Mouse (Mus musculus) hindbrain, postnatal 0 days (tissue): Measurements from ENCODE around the gene Prkcb. TPM values are rescaled to one million over a fixed set of nuclear protein-coding genes. Genes with fewer than 3 reads are reported as not detected.

ENCODE experiments used
- ATAC-seq: fragments of 200-750 bp; cut with Nextera tagmentation; 2 replicates; pipeline ENCODE4 v1.8.0; 2017; ENCODE audit warnings: mild to moderate bottlenecking, moderate TSS enrichment, moderate library complexity
- DNase-seq: peaks from one replicate; pipeline ENCODE4 v3.0.0-alpha.2; 2015; ENCODE audit warnings: low spot score
- H3K27ac ChIP-seq: fragments of 300-500 bp; sonication (generic); 2 replicates; pipeline ENCODE4 v1.5.1; 2014; ENCODE audit warnings: mild to moderate bottlenecking
- H3K27me3 ChIP-seq: fragments of 300-500 bp; sonication (generic); 2 replicates; pipeline ENCODE4 v1.6.1; 2014; ENCODE audit warnings: low read length, mixed read lengths; ENCODE audit not compliant: insufficient read depth
- H3K36me3 ChIP-seq: fragments of 300-500 bp; sonication (generic); 2 replicates; pipeline ENCODE4 v1.6.1; 2014; ENCODE audit warnings: low read length, mixed read lengths; ENCODE audit not compliant: insufficient read depth
- H3K4me1 ChIP-seq: fragments of 300-500 bp; sonication (generic); 2 replicates; pipeline ENCODE4 v1.6.1; 2014; ENCODE audit warnings: antibody characterized with exemption, low read length, mixed read lengths; ENCODE audit not compliant: insufficient read depth
- H3K4me2 ChIP-seq: fragments of 300-500 bp; sonication (generic); 2 replicates; pipeline ENCODE4 v1.6.1; 2014; ENCODE audit warnings: low read depth, mild to moderate bottlenecking, low read length, moderate library complexity, mixed read lengths
- H3K4me3 ChIP-seq: fragments of 300-500 bp; sonication (generic); 2 replicates; pipeline ENCODE4 v1.5.1; 2014; ENCODE audit warnings: low read length
- H3K9ac ChIP-seq: fragments of 300-500 bp; sonication (generic); replicated peaks from 2 replicates; pipeline ENCODE4 v1.6.1; 2014; ENCODE audit warnings: mild to moderate bottlenecking, low read length, moderate library complexity, mixed read lengths
- H3K9me3 ChIP-seq: fragments of 300-500 bp; sonication (generic); 2 replicates; pipeline ENCODE4 v1.6.1; 2016; ENCODE audit warnings: low read length, mixed read lengths
- CTCF ChIP-seq: IDR thresholded peaks from 2 replicates; pipeline ENCODE4 v1.5.1; 2016; ENCODE audit warnings: antibody characterized with exemption, control low read depth, low read depth
- WGBS: fragments of 180-500 bp; shearing (Covaris S2); extraction: QIAGEN DNeasy Blood & Tissue Kit; methylation state at CpG from one replicate; pipeline ENCODE4 v1.1.7; 2014; 5-methylcytosine and 5-hydroxymethylcytosine counted together
- polyA plus RNA-seq: library from polyadenylated mRNA; unstranded; fragments of >200 nt; fragmentation: Nextera tagmentation; extraction: Ambion mirVana; gene quantifications from 2 replicates; pipeline ENCODE4 v1.2.1, GENCODE M21; 2015
- total RNA-seq: library from RNA; depleted of rRNA; stranded (reverse); fragments of >200 nt; gene quantifications from 2 replicates; pipeline ENCODE4 v1.2.3, GENCODE M21; 2014

Prkcb gene
- total and polyA plus RNA-seq, 2 experiments from 2014 or later: 187 to 261 TPM

- WGBS: 1% methylated on average over 64 of the region's 66 CpGs
- H3K27me3 ChIP-seq: no peaks in the 10 kb centered on the region
- 0 out of 2 replicates have a peak, but pooled peaks have one; percentile 11 for TF ChIP-seq CTCF
- H3K9me3 ChIP-seq: no peaks in the 10 kb centered on the region
- peak overlapping the region; percentile 76 for H3K4me3 ChIP-seq
- peaks cover 7% of the 10 kb centered on the region for H3K4me1 ChIP-seq
- peak; percentile 76 for ATAC-seq
- H3K9ac ChIP-seq: peak overlapping the region; percentile 73
- no peaks in the 10 kb centered on the region for H3K36me3 ChIP-seq
- H3K27ac ChIP-seq: peak overlapping the region; percentile 82
- peak; percentile 19 for DNase-seq
- peak overlapping the region; percentile 89 for H3K4me2 ChIP-seq
Measured at GRCm38 (mm10) chr7:122289243-122290111, 926 bp downstream of the Prkcb start.

GRCm38 (mm10) chr7:122290165-122290564 lies 1.6 kb downstream of the Prkcb start:
- 15% methylated on average over 12 of the region's 12 CpGs for WGBS
- peaks cover 7% of the 10 kb centered on the region for H3K4me1 ChIP-seq
- TF ChIP-seq CTCF: peak; percentile 76
- H3K27ac ChIP-seq: peak overlapping the region; percentile 82; the same call in 1 of the 2 replicates
- peak overlapping the region; percentile 73 for H3K9ac ChIP-seq
- DNase-seq (peak; percentile 64), ATAC-seq (peak; percentile 31)
- no peaks in the 10 kb centered on the region for H3K36me3 ChIP-seq
- peak overlapping the region; percentile 89 for H3K4me2 ChIP-seq
- no peaks in the 10 kb centered on the region for H3K9me3 ChIP-seq
- H3K4me3 ChIP-seq: peak overlapping the region; percentile 76
- H3K27me3 ChIP-seq: no peaks in the 10 kb centered on the region

- WGBS: 50% methylated on average over 3 of the region's 3 CpGs
- no peak overlapping the region for H3K27ac ChIP-seq
- peak overlapping the region; percentile 30; the same call in 1 of the 2 replicates for H3K9ac ChIP-seq
- H3K4me2 ChIP-seq: peak overlapping the region; percentile 89
- DNase-seq (no peak), ATAC-seq (no peak)
- H3K4me3 ChIP-seq: peak overlapping the region; percentile 76
- H3K4me1 ChIP-seq: peaks cover 7% of the 10 kb centered on the region
- no peaks in the 10 kb centered on the region for H3K36me3 ChIP-seq
- no peaks in the 10 kb centered on the region for H3K27me3 ChIP-seq
- no peak for TF ChIP-seq CTCF
- no peaks in the 10 kb centered on the region for H3K9me3 ChIP-seq
Measured at GRCm38 (mm10) chr7:122290771-122291170, 2.2 kb downstream of the Prkcb start.

- Histone ChIP-seq H3K4me1 (peaks cover 7% of the 10 kb centered on the region), H3K27me3 (no peaks in the 10 kb centered on the region), H3K4me2 (peak overlapping the region; percentile 89), H3K9me3 (no peaks in the 10 kb centered on the region), H3K4me3 (no peak overlapping the region), H3K27ac (no peak overlapping the region), H3K9ac (no peak overlapping the region), H3K36me3 (no peaks in the 10 kb centered on the region)
- WGBS: 42% methylated on average over 7 of the region's 7 CpGs
- peak; percentile 21; the same call in 1 of the 2 replicates for TF ChIP-seq CTCF
- no peak for ATAC-seq
- DNase-seq: peak; percentile 33
Measured at GRCm38 (mm10) chr7:122292151-122292550, 3.6 kb downstream of the Prkcb start.

- Histone ChIP-seq H3K4me2 (no peak overlapping the region), H3K4me1 (peaks cover 7% of the 10 kb centered on the region), H3K9ac (no peak overlapping the region), H3K27ac (no peak overlapping the region), H3K36me3 (no peaks in the 10 kb centered on the region), H3K27me3 (no peaks in the 10 kb centered on the region), H3K4me3 (no peak overlapping the region), H3K9me3 (no peaks in the 10 kb centered on the region)
- whole genome bisulfite sequencing: 87% methylated on average over 7 of the region's 7 CpGs
- DNase-seq (no peak), ATAC-seq (no peak)
- TF ChIP-seq CTCF: no peak
Measured at GRCm38 (mm10) chr7:122294111-122294510, 5.6 kb downstream of the Prkcb start.

GRCm38 (mm10) chr7:122295363-122295762 lies 6.8 kb downstream of the Prkcb start:
- no peak for ATAC-seq
- no peak for DNase-seq
- H3K4me2 ChIP-seq: no peak overlapping the region
- no peak overlapping the region for H3K4me3 ChIP-seq
- no peak overlapping the region for H3K27ac ChIP-seq
- no peaks in the 10 kb centered on the region for H3K9me3 ChIP-seq
- no peak overlapping the region for H3K9ac ChIP-seq
- no peaks in the 10 kb centered on the region for H3K36me3 ChIP-seq
- WGBS: 93% methylated on average over 4 of the region's 4 CpGs
- no peak for TF ChIP-seq CTCF
- H3K4me1 ChIP-seq: peaks cover 7% of the 10 kb centered on the region
- H3K27me3 ChIP-seq: no peaks in the 10 kb centered on the region

- WGBS: 85% methylated on average over 1 of the region's 1 CpGs
- Histone ChIP-seq H3K27ac (no peak overlapping the region), H3K9me3 (no peaks in the 10 kb centered on the region), H3K36me3 (no peaks in the 10 kb centered on the region), H3K4me2 (no peak overlapping the region), H3K27me3 (no peaks in the 10 kb centered on the region), H3K9ac (no peak overlapping the region), H3K4me3 (no peak overlapping the region), H3K4me1 (peaks cover 4% of the 10 kb centered on the region; the same call in 1 of the 2 replicates)
- TF ChIP-seq CTCF: no peak
- no peak for DNase-seq
- no peak for ATAC-seq
Measured at GRCm38 (mm10) chr7:122296331-122296730, 7.8 kb downstream of the Prkcb start.
